Mouse (Mus musculus) heart, postnatal 0 days (tissue): ENCODE results near the gene Fmod. TPM values are rescaled to one million over a fixed set of nuclear protein-coding genes. Genes with fewer than 3 reads are reported as not detected.

Source experiments
- ATAC-seq: fragments of 200-750 bp; cut with Nextera tagmentation; 2 replicates; pipeline ENCODE4 v1.8.0; 2017; ENCODE audit warnings: low read depth, moderate number of reproducible peaks, moderate library complexity; ENCODE audit not compliant: insufficient read depth
- DNase-seq: peaks from one replicate; pipeline ENCODE4 v3.0.0-alpha.2; 2016; ENCODE audit warnings: low spot score
- H3K27ac ChIP-seq: fragments of 300-500 bp; sonication (generic); 2 replicates; pipeline ENCODE4 v1.5.1; 2014; ENCODE audit warnings: low read depth, mild to moderate bottlenecking
- H3K27me3 ChIP-seq: fragments of 300-500 bp; sonication (generic); 2 replicates; pipeline ENCODE4 v1.6.1; 2014; ENCODE audit warnings: low read length, mixed read lengths; ENCODE audit not compliant: control insufficient read depth, insufficient read depth
- H3K36me3 ChIP-seq: fragments of 300-500 bp; sonication (generic); replicated peaks from 2 replicates; pipeline ENCODE4 v1.6.1; 2014; ENCODE audit warnings: low read length, mixed read lengths; ENCODE audit not compliant: control insufficient read depth, insufficient read depth
- H3K4me1 ChIP-seq: fragments of 300-500 bp; sonication (generic); 2 replicates; pipeline ENCODE4 v1.6.1; 2014; ENCODE audit warnings: antibody characterized with exemption; ENCODE audit not compliant: control insufficient read depth, insufficient read depth
- H3K4me2 ChIP-seq: fragments of 300-500 bp; sonication (generic); 2 replicates; pipeline ENCODE4 v1.6.1; 2014; ENCODE audit warnings: low read depth, mild to moderate bottlenecking, low read length, moderate library complexity
- H3K4me3 ChIP-seq: fragments of 300-500 bp; sonication (generic); 2 replicates; pipeline ENCODE4 v1.5.1; 2014; ENCODE audit warnings: low read depth, low read length
- H3K9ac ChIP-seq: fragments of 300-500 bp; sonication (generic); replicated peaks from 2 replicates; pipeline ENCODE4 v1.6.1; 2014; ENCODE audit warnings: low read depth, low read length, mixed read lengths
- H3K9me3 ChIP-seq: fragments of 300-500 bp; sonication (generic); replicated peaks from 2 replicates; pipeline ENCODE4 v1.6.1; 2016; ENCODE audit warnings: low read length; ENCODE audit not compliant: control insufficient read depth
- CTCF ChIP-seq: IDR thresholded peaks from 2 replicates; pipeline ENCODE4 v1.5.1; 2016; ENCODE audit warnings: antibody characterized with exemption, control low read depth, low read depth
- EP300 ChIP-seq: IDR thresholded peaks from 2 replicates; pipeline ENCODE4 v1.6.1; 2016; ENCODE audit warnings: antibody characterized with exemption, low read depth
- WGBS: fragments of 180-500 bp; shearing (Covaris S2); extraction: QIAGEN DNeasy Blood & Tissue Kit; methylation state at CpG from one replicate; pipeline ENCODE4 v1.1.7; 2014; 5-methylcytosine and 5-hydroxymethylcytosine counted together
- polyA plus RNA-seq: library from polyadenylated mRNA; unstranded; fragments of >200 nt; fragmentation: Nextera tagmentation; extraction: Ambion mirVana; gene quantifications from 2 replicates; pipeline ENCODE4 v1.2.1, GENCODE M21; 2015
- total RNA-seq: library from RNA; depleted of rRNA; stranded (reverse); fragments of >200 nt; gene quantifications from 2 replicates; pipeline ENCODE4 v1.2.3, GENCODE M21; 2014; ENCODE audit warnings: low replicate concordance; rRNA removed

Gene Fmod
- total and polyA plus RNA-seq, 2 experiments from 2014 or later, result 7.7 to 11.2 TPM

DNA sequence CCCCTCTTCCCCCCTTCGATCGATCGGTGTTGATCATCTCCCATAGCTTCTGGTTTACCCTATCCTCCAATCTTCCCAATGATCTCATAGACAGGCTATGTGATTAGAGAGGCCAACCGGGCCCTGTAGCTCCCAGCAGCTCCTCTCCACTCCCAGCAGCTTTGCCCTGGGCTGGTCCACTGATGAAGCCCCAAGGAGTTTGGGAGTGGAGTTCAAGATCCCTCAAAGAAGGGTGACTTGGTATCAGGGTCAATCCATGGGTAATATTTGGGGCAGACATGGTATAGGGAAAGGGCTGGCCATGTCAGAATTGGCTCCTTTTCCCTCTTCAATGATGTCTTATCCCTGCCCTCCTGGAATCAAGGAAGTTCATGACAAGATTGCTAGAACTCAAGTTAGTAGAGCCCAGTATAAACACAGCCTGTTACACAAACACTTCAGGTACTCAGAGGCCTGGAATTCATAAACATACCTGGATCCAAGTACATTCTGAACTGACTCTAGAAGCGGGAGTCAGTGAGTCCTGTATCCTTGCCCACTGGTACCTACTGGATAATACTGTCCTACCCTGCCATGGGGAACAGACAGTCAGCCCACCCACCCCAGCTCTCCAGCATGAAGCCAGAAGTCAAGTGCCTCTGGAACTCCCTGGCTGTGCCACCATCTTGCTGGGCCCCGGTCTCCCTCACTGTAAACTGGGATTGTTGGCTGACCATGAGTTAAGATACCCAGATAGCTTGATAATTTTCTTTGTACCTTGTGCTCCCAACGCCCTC lies 60.2 kb downstream of the Fmod start:
- Histone ChIP-seq H3K27ac (peak overlapping the region; percentile 99), H3K36me3 (no peaks in the 10 kb centered on the region), H3K9me3 (no peaks in the 10 kb centered on the region), H3K4me1 (peaks cover 72% of the 10 kb centered on the region), H3K4me2 (no peak overlapping the region), H3K4me3 (no peak overlapping the region), H3K27me3 (no peaks in the 10 kb centered on the region), H3K9ac (peak overlapping the region; percentile 41)
- 81% methylated on average over 7 of the region's 7 CpGs for WGBS
- TF ChIP-seq CTCF (no peak), EP300 (no peak)
- no peak for DNase-seq
- no peak for ATAC-seq

Other genes starting within 250 kb of the Fmod start
- gene Atp2b4, start 236.2 kb upstream of the Fmod start, total RNA-seq, result 27.8 and 34.5 TPM in 2 replicates
- gene Atp2b4, start 236.2 kb upstream of the Fmod start, polyA plus RNA-seq, result 3.9 and 5.0 TPM in 2 replicates
- 3.2 TPM in 1 of 2 replicates, not detected in the other for gene Optc, start 129.3 kb upstream of the Fmod start, total RNA-seq
- gene Optc, start 129.3 kb upstream of the Fmod start, polyA plus RNA-seq, result 0.07 and 0.11 TPM in 2 replicates
- gene Prelp, start 115.8 kb upstream of the Fmod start, total RNA-seq, result 5.4 and 6.1 TPM in 2 replicates
- gene Prelp, start 115.8 kb upstream of the Fmod start, polyA plus RNA-seq, result 6.2 and 6.5 TPM in 2 replicates
- 46.8 and 52.9 TPM in 2 replicates for gene Btg2, start 41.9 kb downstream of the Fmod start, total RNA-seq
- 27.4 and 33.7 TPM in 2 replicates for gene Btg2, start 41.9 kb downstream of the Fmod start, polyA plus RNA-seq
- gene Chit1, start 74.0 kb downstream of the Fmod start, total RNA-seq, result 0.76 and 1.5 TPM in 2 replicates
- gene Chit1, start 74.0 kb downstream of the Fmod start, polyA plus RNA-seq, result 0.19 and 0.30 TPM in 2 replicates
- 0.69 TPM in 1 of 2 replicates, not detected in the other for gene Chil1, start 144.9 kb downstream of the Fmod start, total RNA-seq
- gene Chil1, start 144.9 kb downstream of the Fmod start, polyA plus RNA-seq, result 0.59 and 0.95 TPM in 2 replicates
- gene Mybph, start 156.2 kb downstream of the Fmod start, total RNA-seq, result not detected in 2 replicates
- 0.12 TPM in 2 replicates for gene Mybph, start 156.2 kb downstream of the Fmod start, polyA plus RNA-seq
- 15.5 and 29.2 TPM in 2 replicates for gene Adora1, start 198.2 kb downstream of the Fmod start, total RNA-seq
- 11.7 and 12.9 TPM in 2 replicates for gene Adora1, start 198.2 kb downstream of the Fmod start, polyA plus RNA-seq